Mouse (Mus musculus) mesoderm, embryonic 11.5 days (tissue): ENCODE results near the gene Pgpep1l.

Source experiments
- DNase-seq: peaks from one replicate; pipeline ENCODE4 v3.0.0-alpha.2; 2012; ENCODE audit warnings: low read depth, low spot score

Gene Pgpep1l

GRCm38 (mm10) chr7:68259523-68260081 lies 4.4 kb downstream of the Pgpep1l start:
- DNase-seq: no peak

GRCm38 (mm10) chr7:68258326-68259150 lies 5.5 kb downstream of the Pgpep1l start:
- no peak for DNase-seq

- no peak for DNase-seq
These were observed 6.3 kb downstream of the Pgpep1l start for GRCm38 (mm10) chr7:68257767-68258166.

GRCm38 (mm10) chr7:68250902-68251301 lies 13.1 kb downstream of the Pgpep1l start:
- DNase-seq: no peak

- no peak for DNase-seq
These were observed 13.6 kb downstream of the Pgpep1l start for GRCm38 (mm10) chr7:68250411-68250810.

GRCm38 (mm10) chr7:68246249-68246648 lies 17.8 kb downstream of the Pgpep1l start:
- no peak for DNase-seq

GRCm38 (mm10) chr7:68245681-68246080 lies 18.4 kb downstream of the Pgpep1l start:
- DNase-seq: no peak

GRCm38 (mm10) chr7:68241205-68241604 lies 22.8 kb downstream of the Pgpep1l start:
- DNase-seq: no peak

GRCm38 (mm10) chr7:68239220-68239827 lies 24.7 kb downstream of the Pgpep1l start:
- DNase-seq: peak; percentile 18

GRCm38 (mm10) chr7:68236817-68237216 lies 27.2 kb downstream of the Pgpep1l start:
- DNase-seq: no peak

GRCm38 (mm10) chr7:68233619-68234223 lies 30.3 kb downstream of the Pgpep1l start:
- peak; percentile 36 for DNase-seq

- no peak for DNase-seq
These were observed 31.5 kb downstream of the Pgpep1l start for GRCm38 (mm10) chr7:68232521-68232920.

GRCm38 (mm10) chr7:68230831-68231230 lies 33.2 kb downstream of the Pgpep1l start:
- DNase-seq: no peak

- no peak for DNase-seq
These were observed 35.5 kb downstream of the Pgpep1l start for GRCm38 (mm10) chr7:68228491-68228890.

GRCm38 (mm10) chr7:68227621-68228020 lies 36.4 kb downstream of the Pgpep1l start:
- no peak for DNase-seq

GRCm38 (mm10) chr7:68227021-68227420 lies 37.0 kb downstream of the Pgpep1l start:
- DNase-seq: no peak

- DNase-seq: no peak
These were observed 38.5 kb downstream of the Pgpep1l start for GRCm38 (mm10) chr7:68225427-68226054.

- no peak for DNase-seq
These were observed 40.0 kb downstream of the Pgpep1l start for GRCm38 (mm10) chr7:68224006-68224405.

GRCm38 (mm10) chr7:68223356-68223808 lies 40.7 kb downstream of the Pgpep1l start:
- DNase-seq: peak; percentile 30

GRCm38 (mm10) chr7:68221677-68222230 lies 42.3 kb downstream of the Pgpep1l start:
- no peak for DNase-seq

GRCm38 (mm10) chr7:68218879-68219278 lies 45.2 kb downstream of the Pgpep1l start:
- no peak for DNase-seq
